Mouse (Mus musculus): Measurements from ENCODE around the gene Eln. TPM values are rescaled to one million over a fixed set of nuclear protein-coding genes. Genes with fewer than 3 reads are reported as not detected.

Gene Eln
- polyA plus RNA-seq, 1 experiment from 2014 or later: 25.8 TPM

GRCm38 (mm10) chr5:134742221-134742795 is 4.8 kb downstream of the Eln start:
- no peak overlapping the region for H3K9ac ChIP-seq (replicated peaks)
- H3K36me3 ChIP-seq: no peaks in the 10 kb centered on the region
- H3K27me3 ChIP-seq (replicated peaks): no peaks in the 10 kb centered on the region; the same call in 1 of the 2 replicates
- H3K4me1 ChIP-seq: peaks cover 24% of the 10 kb centered on the region
- H3K9me3 ChIP-seq (replicated peaks): no peaks in the 10 kb centered on the region
- ATAC-seq (ENCODE audit: low FRiP score): no peak
- no peak overlapping the region for H3K27ac ChIP-seq (replicated peaks)
- H3K4me2 ChIP-seq: peak overlapping the region; percentile 22; the same call in 1 of the 2 replicates
- no peak overlapping the region for H3K4me3 ChIP-seq (replicated peaks)
- WGBS: 10% methylated on average over 17 of the region's 19 CpGs

GRCm38 (mm10) chr5:134740501-134741341 is 6.4 kb downstream of the Eln start:
- Histone ChIP-seq H3K36me3 (no peaks in the 10 kb centered on the region), H3K4me1 (peaks cover 18% of the 10 kb centered on the region), H3K27me3 (replicated peaks) (no peaks in the 10 kb centered on the region), H3K27ac (replicated peaks) (no peak overlapping the region), H3K9me3 (replicated peaks) (no peaks in the 10 kb centered on the region), H3K9ac (replicated peaks) (no peak overlapping the region), H3K4me2 (no peak overlapping the region), H3K4me3 (replicated peaks) (no peak overlapping the region)
- no peak for ATAC-seq (ENCODE audit: low FRiP score)
- WGBS: 45% methylated on average over 11 of the region's 11 CpGs

- no peak overlapping the region for H3K4me3 ChIP-seq (replicated peaks)
- ATAC-seq (ENCODE audit: low FRiP score): no peak
- H3K9ac ChIP-seq (replicated peaks): no peak overlapping the region
- H3K4me1 ChIP-seq: peaks cover 18% of the 10 kb centered on the region
- H3K36me3 ChIP-seq: no peaks in the 10 kb centered on the region
- no peak overlapping the region for H3K27ac ChIP-seq (replicated peaks)
- H3K4me2 ChIP-seq: no peak overlapping the region
- WGBS: 63% methylated on average over 3 of the region's 3 CpGs
- no peaks in the 10 kb centered on the region for H3K27me3 ChIP-seq (replicated peaks)
- no peaks in the 10 kb centered on the region for H3K9me3 ChIP-seq (replicated peaks)
Observed at GRCm38 (mm10) chr5:134739951-134740350, 7.2 kb downstream of the Eln start.

GRCm38 (mm10) chr5:134734920-134735319 is 12.2 kb downstream of the Eln start:
- no peaks in the 10 kb centered on the region for H3K4me1 ChIP-seq
- H3K4me3 ChIP-seq (replicated peaks): no peak overlapping the region
- ATAC-seq (ENCODE audit: low FRiP score): no peak
- no peaks in the 10 kb centered on the region for H3K27me3 ChIP-seq (replicated peaks)
- H3K9ac ChIP-seq (replicated peaks): no peak overlapping the region
- no peak overlapping the region for H3K27ac ChIP-seq (replicated peaks)
- H3K4me2 ChIP-seq: no peak overlapping the region
- no peaks in the 10 kb centered on the region for H3K36me3 ChIP-seq
- WGBS: 86% methylated on average over 2 of the region's 2 CpGs
- no peaks in the 10 kb centered on the region for H3K9me3 ChIP-seq (replicated peaks)

GRCm38 (mm10) chr5:134734072-134734471 is 13.1 kb downstream of the Eln start:
- ATAC-seq (ENCODE audit: low FRiP score): no peak
- Histone ChIP-seq H3K27me3 (replicated peaks) (no peaks in the 10 kb centered on the region), H3K9ac (replicated peaks) (no peak overlapping the region), H3K27ac (replicated peaks) (no peak overlapping the region), H3K36me3 (no peaks in the 10 kb centered on the region), H3K4me2 (no peak overlapping the region), H3K4me3 (replicated peaks) (no peak overlapping the region), H3K9me3 (replicated peaks) (no peaks in the 10 kb centered on the region), H3K4me1 (no peaks in the 10 kb centered on the region)
- 69% methylated on average over 5 of the region's 5 CpGs for WGBS

GRCm38 (mm10) chr5:134733241-134733640 is 13.9 kb downstream of the Eln start:
- ATAC-seq (ENCODE audit: low FRiP score): no peak
- 75% methylated on average over 4 of the region's 4 CpGs for WGBS
- Histone ChIP-seq H3K9ac (replicated peaks) (no peak overlapping the region), H3K4me1 (no peaks in the 10 kb centered on the region), H3K27me3 (replicated peaks) (no peaks in the 10 kb centered on the region), H3K4me3 (replicated peaks) (no peak overlapping the region), H3K36me3 (no peaks in the 10 kb centered on the region), H3K4me2 (no peak overlapping the region), H3K27ac (replicated peaks) (no peak overlapping the region), H3K9me3 (replicated peaks) (no peaks in the 10 kb centered on the region)

GRCm38 (mm10) chr5:134729124-134729523 is 18.0 kb downstream of the Eln start:
- no peaks in the 10 kb centered on the region for H3K27me3 ChIP-seq (replicated peaks)
- 95% methylated on average over 12 of the region's 12 CpGs for WGBS
- no peak overlapping the region for H3K4me3 ChIP-seq (replicated peaks)
- H3K36me3 ChIP-seq: no peaks in the 10 kb centered on the region
- H3K9ac ChIP-seq (replicated peaks): no peak overlapping the region
- H3K9me3 ChIP-seq (replicated peaks): no peaks in the 10 kb centered on the region
- H3K27ac ChIP-seq (replicated peaks): no peak overlapping the region
- no peak overlapping the region for H3K4me2 ChIP-seq
- no peak for ATAC-seq (ENCODE audit: low FRiP score)
- no peaks in the 10 kb centered on the region for H3K4me1 ChIP-seq

- no peak overlapping the region for H3K4me2 ChIP-seq
- ATAC-seq (ENCODE audit: low FRiP score): no peak
- H3K36me3 ChIP-seq: no peaks in the 10 kb centered on the region
- no peaks in the 10 kb centered on the region for H3K4me1 ChIP-seq
- H3K9ac ChIP-seq (replicated peaks): no peak overlapping the region
- no peak overlapping the region for H3K4me3 ChIP-seq (replicated peaks)
- H3K9me3 ChIP-seq (replicated peaks): no peaks in the 10 kb centered on the region
- 79% methylated on average over 3 of the region's 3 CpGs for WGBS
- no peak overlapping the region for H3K27ac ChIP-seq (replicated peaks)
- no peaks in the 10 kb centered on the region for H3K27me3 ChIP-seq (replicated peaks)
Observed at GRCm38 (mm10) chr5:134728535-134728934, 18.6 kb downstream of the Eln start.

- no peaks in the 10 kb centered on the region for H3K27me3 ChIP-seq (replicated peaks)
- 87% methylated on average over 8 of the region's 8 CpGs for WGBS
- no peak for ATAC-seq (ENCODE audit: low FRiP score)
Observed at GRCm38 (mm10) chr5:134727001-134727639, 20.0 kb downstream of the Eln start.

GRCm38 (mm10) chr5:134725299-134725698 is 21.8 kb downstream of the Eln start:
- Histone ChIP-seq H3K4me3 (replicated peaks) (no peak overlapping the region), H3K9ac (replicated peaks) (no peak overlapping the region), H3K27me3 (replicated peaks) (no peaks in the 10 kb centered on the region), H3K9me3 (replicated peaks) (no peaks in the 10 kb centered on the region), H3K4me2 (no peak overlapping the region), H3K36me3 (no peaks in the 10 kb centered on the region), H3K4me1 (no peaks in the 10 kb centered on the region), H3K27ac (replicated peaks) (no peak overlapping the region)
- WGBS: 69% methylated on average over 4 of the region's 4 CpGs
- ATAC-seq (ENCODE audit: low FRiP score): no peak

More at GRCm38 (mm10) chr5:134727001-134727639, 20.0 kb downstream of the Eln start:
- no peaks in the 10 kb centered on the region for H3K9me3 ChIP-seq (replicated peaks)
- H3K4me1 ChIP-seq: no peaks in the 10 kb centered on the region
- no peak overlapping the region for H3K4me3 ChIP-seq (replicated peaks)
- H3K27ac ChIP-seq (replicated peaks): no peak overlapping the region
- H3K9ac ChIP-seq (replicated peaks): no peak overlapping the region
- no peaks in the 10 kb centered on the region for H3K36me3 ChIP-seq
- no peak overlapping the region for H3K4me2 ChIP-seq

GRCm38 (mm10) chr5:134720058-134720457 is 27.1 kb downstream of the Eln start:
- H3K9me3 ChIP-seq (replicated peaks): no peaks in the 10 kb centered on the region
- ATAC-seq (ENCODE audit: low FRiP score): no peak
- 72% methylated on average over 4 of the region's 4 CpGs for WGBS

GRCm38 (mm10) chr5:134711076-134711475 is 36.0 kb downstream of the Eln start:
- ATAC-seq (ENCODE audit: low FRiP score): no peak
- no peaks in the 10 kb centered on the region for H3K4me1 ChIP-seq
- H3K9me3 ChIP-seq (replicated peaks): no peaks in the 10 kb centered on the region
- WGBS: 66% methylated on average over 7 of the region's 7 CpGs
- no peak overlapping the region for H3K9ac ChIP-seq (replicated peaks)
- H3K27me3 ChIP-seq (replicated peaks): no peaks in the 10 kb centered on the region; the same call in 1 of the 2 replicates
- no peak overlapping the region for H3K4me3 ChIP-seq (replicated peaks)
- H3K36me3 ChIP-seq: no peaks in the 10 kb centered on the region
- H3K27ac ChIP-seq (replicated peaks): no peak overlapping the region
- H3K4me2 ChIP-seq: no peak overlapping the region

More at GRCm38 (mm10) chr5:134720058-134720457, 27.1 kb downstream of the Eln start:
- Histone ChIP-seq H3K4me3 (replicated peaks) (no peak overlapping the region), H3K27me3 (replicated peaks) (no peaks in the 10 kb centered on the region), H3K4me2 (no peak overlapping the region), H3K9ac (replicated peaks) (no peak overlapping the region), H3K27ac (replicated peaks) (no peak overlapping the region), H3K4me1 (no peaks in the 10 kb centered on the region), H3K36me3 (no peaks in the 10 kb centered on the region)
